Mouse (Mus musculus) forebrain, embryonic 15.5 days (tissue): ENCODE data around the gene Tvp23a. TPM values are rescaled to one million over a fixed set of nuclear protein-coding genes. Genes with fewer than 3 reads are reported as not detected.

ENCODE experiments used
- ATAC-seq: fragments of 200-750 bp; cut with Nextera tagmentation; replicated peaks from 2 replicates; pipeline ENCODE4 v1.8.0; 2017; ENCODE audit warnings: mild to moderate bottlenecking, moderate TSS enrichment, moderate library complexity
- H3K27ac ChIP-seq: fragments of 300-500 bp; sonication (generic); replicated peaks from 2 replicates; pipeline ENCODE4 v1.5.1; 2015; ENCODE audit warnings: mild to moderate bottlenecking, inconsistent platforms
- H3K27me3 ChIP-seq: fragments of 300-500 bp; sonication (generic); 2 replicates; pipeline ENCODE4 v1.6.1; 2015; ENCODE audit warnings: inconsistent platforms
- H3K36me3 ChIP-seq: fragments of 300-500 bp; sonication (generic); 2 replicates; pipeline ENCODE4 v1.6.1; 2015; ENCODE audit warnings: mild to moderate bottlenecking, inconsistent platforms
- H3K4me1 ChIP-seq: fragments of 300-500 bp; sonication (generic); 2 replicates; pipeline ENCODE4 v1.6.1; 2015; ENCODE audit warnings: inconsistent platforms
- H3K4me2 ChIP-seq: fragments of 300-500 bp; sonication (generic); replicated peaks from 2 replicates; pipeline ENCODE4 v1.6.1; 2015; ENCODE audit warnings: mild to moderate bottlenecking, inconsistent platforms
- H3K4me3 ChIP-seq: fragments of 300-500 bp; sonication (generic); 2 replicates; pipeline ENCODE4 v1.5.1; 2015; ENCODE audit warnings: mild to moderate bottlenecking, inconsistent platforms
- H3K9ac ChIP-seq: fragments of 300-500 bp; sonication (generic); replicated peaks from 2 replicates; pipeline ENCODE4 v1.6.1; 2015; ENCODE audit warnings: mild to moderate bottlenecking, inconsistent platforms
- H3K9me3 ChIP-seq: fragments of 300-500 bp; sonication (generic); 2 replicates; pipeline ENCODE4 v1.6.1; 2016; ENCODE audit warnings: inconsistent platforms
- WGBS: fragments of 180-500 bp; shearing (Covaris S2); methylation state at CpG from one replicate; pipeline ENCODE4 v1.1.7; 2015; ENCODE audit warnings: mixed read lengths; 5-methylcytosine and 5-hydroxymethylcytosine counted together
- polyA plus RNA-seq: library from polyadenylated mRNA; unstranded; fragments of >200 nt; fragmentation: Nextera tagmentation; extraction: Ambion mirVana; gene quantifications from 2 replicates; pipeline ENCODE4 v1.2.1, GENCODE M21; 2015

Tvp23a gene
- polyA plus RNA-seq, 1 experiment from 2014 or later: 52.1 TPM

DNA sequence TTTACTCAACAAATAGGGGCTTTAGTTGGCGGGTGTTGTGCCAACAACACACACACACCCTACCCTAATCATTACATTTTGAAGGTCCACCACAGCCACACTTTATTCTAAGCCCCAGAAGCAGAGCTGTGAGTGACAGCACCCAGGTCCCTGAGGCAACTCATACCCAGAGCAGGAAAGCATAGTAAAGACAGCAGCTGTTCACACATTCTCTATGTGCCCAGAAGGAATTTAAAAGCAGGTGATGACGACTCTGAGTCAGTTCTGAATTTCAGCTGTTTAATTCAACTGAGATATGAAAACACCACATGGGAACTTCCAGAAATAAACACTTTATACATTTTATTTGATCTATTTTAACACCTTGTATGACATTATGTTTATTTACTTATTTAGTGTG lies 67.6 kb downstream of the Tvp23a start:
- Histone ChIP-seq H3K4me1 (peaks cover 3% of the 10 kb centered on the region), H3K9me3 (no peaks in the 10 kb centered on the region), H3K4me2 (no peak overlapping the region), H3K9ac (no peak overlapping the region), H3K27me3 (no peaks in the 10 kb centered on the region), H3K36me3 (no peaks in the 10 kb centered on the region), H3K4me3 (no peak overlapping the region), H3K27ac (no peak overlapping the region)
- ATAC-seq: no peak
- WGBS: 68% methylated on average over 2 of the region's 2 CpGs

DNA sequence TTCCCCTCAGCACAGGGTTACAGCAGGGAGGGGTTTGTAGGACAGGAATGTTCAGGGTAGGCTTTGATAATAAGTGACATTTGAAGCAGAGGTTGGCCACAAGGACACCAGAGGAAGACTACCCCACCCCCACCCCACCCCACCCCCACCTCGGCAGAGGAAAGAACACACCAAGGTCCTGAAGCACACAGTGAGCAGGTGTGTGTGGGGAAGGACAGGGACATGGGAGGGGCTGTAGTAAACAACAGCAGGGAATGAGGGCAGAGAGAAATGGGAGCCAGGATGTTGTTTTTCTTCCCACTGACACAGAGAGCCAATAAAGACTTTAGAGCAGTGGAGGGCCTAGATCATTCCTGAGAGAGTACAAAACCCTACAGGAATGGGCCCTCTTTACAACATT lies 69.9 kb downstream of the Tvp23a start:
- Histone ChIP-seq H3K9ac (no peak overlapping the region), H3K9me3 (no peaks in the 10 kb centered on the region), H3K4me3 (no peak overlapping the region), H3K27ac (no peak overlapping the region), H3K36me3 (no peaks in the 10 kb centered on the region), H3K27me3 (no peaks in the 10 kb centered on the region), H3K4me1 (peaks cover 6% of the 10 kb centered on the region), H3K4me2 (no peak overlapping the region)
- 65% methylated on average over 1 of the region's 1 CpGs for WGBS
- ATAC-seq: no peak

DNA sequence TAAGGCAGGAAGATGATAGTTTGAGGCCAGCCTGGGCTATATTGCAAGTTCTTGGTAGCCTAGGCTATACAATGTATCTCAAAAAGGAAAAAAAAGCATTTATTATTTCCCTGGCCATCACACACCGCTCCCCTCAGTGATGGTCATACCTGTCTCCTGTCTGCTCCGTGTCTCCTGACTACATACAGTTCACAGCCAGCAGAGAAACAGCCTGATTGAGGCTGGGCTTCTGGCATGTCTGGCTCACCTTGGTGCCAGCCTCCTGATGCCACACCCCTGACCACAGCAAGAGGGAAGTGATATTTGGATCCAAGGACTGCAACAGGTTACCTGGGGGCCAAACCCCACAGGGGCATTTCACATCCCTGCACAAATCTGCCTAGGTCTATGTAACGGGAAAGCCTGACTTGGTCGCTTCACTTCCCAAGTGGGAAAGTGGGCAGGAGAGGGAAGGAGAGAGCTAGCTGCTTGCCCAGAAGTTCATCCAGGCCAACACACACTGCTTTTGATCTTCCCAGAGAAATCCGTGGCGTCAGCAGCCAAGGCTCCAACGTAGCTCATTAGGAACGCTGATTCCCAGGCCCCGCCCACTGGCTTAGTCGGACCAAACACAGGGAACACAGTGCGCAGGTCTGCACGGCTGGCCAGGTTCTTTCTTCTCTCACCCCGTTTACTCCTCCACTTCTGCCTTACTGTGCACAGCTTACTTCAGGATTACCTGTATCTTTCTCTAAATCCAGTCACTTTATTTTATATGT lies 72.7 kb downstream of the Tvp23a start:
- ATAC-seq: peak; percentile 88
- Histone ChIP-seq H3K9me3 (no peaks in the 10 kb centered on the region), H3K27ac (no peak overlapping the region), H3K4me2 (peak overlapping the region; percentile 41), H3K9ac (0 out of 2 replicates have a peak overlapping the region, but pooled peaks have one; percentile 3), H3K4me3 (peak overlapping the region; percentile 16), H3K36me3 (no peaks in the 10 kb centered on the region), H3K4me1 (peaks cover 8% of the 10 kb centered on the region), H3K27me3 (no peaks in the 10 kb centered on the region)
- 18% methylated on average over 13 of the region's 13 CpGs for WGBS

DNA sequence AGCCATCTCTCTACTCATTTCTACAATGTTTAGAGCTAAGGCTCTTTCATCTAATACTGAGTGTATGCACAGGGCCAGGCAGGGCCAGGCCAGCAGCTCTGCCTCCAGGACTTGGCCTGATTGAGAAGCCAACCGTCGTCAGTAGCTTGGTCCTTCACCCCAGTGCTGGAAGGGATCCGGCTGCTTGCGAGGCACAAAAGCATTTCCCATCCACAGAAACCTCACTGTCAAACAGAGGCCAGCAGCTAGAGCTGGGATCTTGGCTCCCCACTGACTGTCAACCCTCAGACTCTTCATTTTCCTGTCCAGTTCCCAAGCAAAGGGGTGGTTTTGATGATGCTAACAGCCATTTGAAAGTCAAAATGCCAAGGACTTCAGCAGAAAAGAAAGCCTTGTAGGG lies 74.8 kb downstream of the Tvp23a start:
- H3K4me3 ChIP-seq: no peak overlapping the region
- WGBS: 81% methylated on average over 4 of the region's 4 CpGs
- H3K27me3 ChIP-seq: no peaks in the 10 kb centered on the region
- H3K9ac ChIP-seq: no peak overlapping the region
- no peak overlapping the region for H3K27ac ChIP-seq
- no peaks in the 10 kb centered on the region for H3K9me3 ChIP-seq
- H3K4me2 ChIP-seq: no peak overlapping the region
- peaks cover 13% of the 10 kb centered on the region for H3K4me1 ChIP-seq
- no peak for ATAC-seq
- H3K36me3 ChIP-seq: no peaks in the 10 kb centered on the region

Other genes with a start within 250 kb of the Tvp23a start
- 5.9 and 7.2 TPM in 2 replicates for gene Emp2, start 133.4 kb downstream of the Tvp23a start, polyA plus RNA-seq
- 2.4 and 3.0 TPM in 2 replicates for gene Tekt5, start 51.9 kb downstream of the Tvp23a start, polyA plus RNA-seq
- gene Nubp1, start 35.4 kb downstream of the Tvp23a start, polyA plus RNA-seq: 45.9 and 48.6 TPM in 2 replicates
- gene Ciita, start 32.7 kb upstream of the Tvp23a start, polyA plus RNA-seq: 0.37 and 0.51 TPM in 2 replicates
- 18.1 and 18.3 TPM in 2 replicates for gene Dexi, start 95.7 kb upstream of the Tvp23a start, polyA plus RNA-seq
- 71.2 and 77.1 TPM in 2 replicates for gene Clec16a, start 98.0 kb upstream of the Tvp23a start, polyA plus RNA-seq